Mouse (Mus musculus) cerebellum, adult 9-10 months (tissue): ENCODE results near the gene Vmn2r49.
"Not testable (repeated sequence)": the region's sequence is repeated elsewhere in the genome, so short reads cannot be mapped to it uniquely, and the experiment has no call there.

ENCODE experiments used
- DNase-seq: peaks from one replicate; pipeline ENCODE4 v3.0.0; 2022

Vmn2r49 gene

GRCm38 (mm10) chr7:9992157-9992556 is at the start of gene Vmn2r49:
Gene Vmn2r49, minus strand, starts transcription at chr7:9992257.
- DNase-seq = not testable (repeated sequence)

- not testable (repeated sequence) for DNase-seq
Measured at GRCm38 (mm10) chr7:9953485-9953884, 38.6 kb downstream of the Vmn2r49 start, which contains the start of gene Vmn2r48. Gene Vmn2r48, minus strand, starts transcription at chr7:9953585.
